24 mouse cellular contexts compared by ENCODE assay signal in genomic region chr9:79912971-79913370, GRCm38 (mm10).
DNase-seq lines count a peak whose midpoint lies in the region; ATAC-seq lines count a peak whose summit lies in the region.
"Had no signal": no experiment of that assay in that cellular context is flagged by ENCODE, and none has a peak within 500 bp of the region (broad histone marks: within the 10 kb centered on the region; RNA-seq: fewer than 3 reads in every experiment).

No protein-coding gene starts in this region.

- H3K27me3 ChIP-seq in forebrain, embryonic 10.5 days (ENCODE audit: poor library complexity, severe bottlenecking): no peaks in the 10 kb centered on the region
- H3K27me3 ChIP-seq in forebrain, embryonic 15.5 days: no peaks in the 10 kb centered on the region
- no peaks in the 10 kb centered on the region for H3K27me3 ChIP-seq in heart, embryonic 10.5 days (ENCODE audit: insufficient read depth, poor library complexity, severe bottlenecking)
- H3K27me3 ChIP-seq: CH12.LX; embryonic facial prominence, embryonic 12.5 days; forebrain, embryonic 12.5 days; Patski had no signal

- no peak overlapping the region for H3K4me2 ChIP-seq in forebrain, embryonic 15.5 days (replicated peaks)
- H3K4me2 ChIP-seq: embryonic facial prominence, embryonic 12.5 days; forebrain, embryonic 12.5 days had no signal

- H3K9ac ChIP-seq in forebrain, embryonic 15.5 days (replicated peaks): no peak overlapping the region
- H3K9ac ChIP-seq: embryonic facial prominence, embryonic 12.5 days; forebrain, embryonic 12.5 days; forebrain, postnatal 0 days had no signal

- ATAC-seq in forebrain, embryonic 15.5 days (replicated peaks): no peak
- ATAC-seq: activated CD4-positive, CD25-positive, alpha-beta regulatory T cell, adult 4 months; CD4-positive, CD25-positive, alpha-beta regulatory T cell, adult 4 months; forebrain, embryonic 14.5 days; forebrain, postnatal 0 days; Patski had no signal

- DNase-seq in forebrain, embryonic 10.5 days (ENCODE audit: extremely low spot score, low spot score): no peak
- peak; percentile 68 for DNase-seq in heart, embryonic 10.5 days (ENCODE audit: low spot score)
- no peak for DNase-seq in heart, postnatal 14 days
- no peak for DNase-seq in spleen, postnatal 14 days (ENCODE audit: low spot score in 2 of 2)
- DNase-seq: adrenal gland, adult 8-10 months; adrenal gland, postnatal 14 days; adrenal gland, postnatal 36 days; B cell, adult 2 months; cerebellum, adult 11-12 months; cerebellum, adult 2 months; cerebellum, adult 9-10 months; cerebellum, postnatal 10 days; cerebellum, postnatal 25 days; forebrain, postnatal 0 days had no signal

- no peaks in the 10 kb centered on the region for H3K36me3 ChIP-seq in forebrain, embryonic 10.5 days (replicated peaks)
- no peaks in the 10 kb centered on the region for H3K36me3 ChIP-seq in forebrain, embryonic 15.5 days
- H3K36me3 ChIP-seq in heart, embryonic 10.5 days: 0 out of 2 replicates have a peak, but pooled peaks cover 4% of the 10 kb centered on the region
- H3K36me3 ChIP-seq: embryonic facial prominence, embryonic 10.5 days; embryonic facial prominence, embryonic 12.5 days; forebrain, embryonic 12.5 days; G1E had no signal

- no peak overlapping the region for H3K4me3 ChIP-seq in forebrain, embryonic 10.5 days
- H3K4me3 ChIP-seq in forebrain, embryonic 15.5 days: no peak overlapping the region
- no peak overlapping the region for H3K4me3 ChIP-seq in heart, embryonic 10.5 days
- H3K4me3 ChIP-seq: embryonic facial prominence, embryonic 10.5 days; embryonic facial prominence, embryonic 12.5 days; forebrain, embryonic 12.5 days had no signal

- 88% methylated on average over 5 of the region's 5 CpGs for WGBS in forebrain, embryonic 10.5 days
- WGBS in forebrain, embryonic 15.5 days: 88% methylated on average over 5 of the region's 5 CpGs
- 80% methylated on average over 5 of the region's 5 CpGs for WGBS in heart, embryonic 10.5 days

- intact Hi-C loops in heart, postnatal 14 days (cut with DNase I): no loop called here

- H3K9me3 ChIP-seq in forebrain, embryonic 10.5 days: no peaks in the 10 kb centered on the region
- H3K9me3 ChIP-seq in forebrain, embryonic 15.5 days: no peaks in the 10 kb centered on the region
- no peaks in the 10 kb centered on the region for H3K9me3 ChIP-seq in heart, embryonic 10.5 days
- H3K9me3 ChIP-seq: embryonic facial prominence, embryonic 10.5 days; embryonic facial prominence, embryonic 12.5 days; forebrain, embryonic 12.5 days; G1E had no signal

- peaks cover 22% of the 10 kb centered on the region for H3K4me1 ChIP-seq in forebrain, embryonic 10.5 days
- no peaks in the 10 kb centered on the region for H3K4me1 ChIP-seq in forebrain, embryonic 15.5 days
- H3K4me1 ChIP-seq in heart, embryonic 10.5 days: peaks cover 15% of the 10 kb centered on the region; the same call in 1 of the 2 replicates
- H3K4me1 ChIP-seq: embryonic facial prominence, embryonic 10.5 days had no signal

- H3K27ac ChIP-seq in forebrain, embryonic 10.5 days: 0 out of 2 replicates have a peak overlapping the region, but pooled peaks have one; percentile 30
- no peak overlapping the region for H3K27ac ChIP-seq in forebrain, embryonic 15.5 days (replicated peaks)
- H3K27ac ChIP-seq in heart, embryonic 10.5 days: no peak overlapping the region
- H3K27ac ChIP-seq: embryonic facial prominence, embryonic 10.5 days; embryonic facial prominence, embryonic 12.5 days; forebrain, embryonic 12.5 days had no signal
